Mouse (Mus musculus) c-Kit-positive CD71-positive TER-119-positive erythroid progenitor cells, embryonic 14.5 days (primary cell): ENCODE data around the gene D630023F18Rik.
A peak's percentile ranks its signal among the peaks of the same experiment; 100 is the strongest.

Source experiments
- DNase-seq: peaks from one replicate; pipeline ENCODE4 v3.0.0-alpha.2; 2013; ENCODE audit warnings: low spot score

D630023F18Rik gene

DNA sequence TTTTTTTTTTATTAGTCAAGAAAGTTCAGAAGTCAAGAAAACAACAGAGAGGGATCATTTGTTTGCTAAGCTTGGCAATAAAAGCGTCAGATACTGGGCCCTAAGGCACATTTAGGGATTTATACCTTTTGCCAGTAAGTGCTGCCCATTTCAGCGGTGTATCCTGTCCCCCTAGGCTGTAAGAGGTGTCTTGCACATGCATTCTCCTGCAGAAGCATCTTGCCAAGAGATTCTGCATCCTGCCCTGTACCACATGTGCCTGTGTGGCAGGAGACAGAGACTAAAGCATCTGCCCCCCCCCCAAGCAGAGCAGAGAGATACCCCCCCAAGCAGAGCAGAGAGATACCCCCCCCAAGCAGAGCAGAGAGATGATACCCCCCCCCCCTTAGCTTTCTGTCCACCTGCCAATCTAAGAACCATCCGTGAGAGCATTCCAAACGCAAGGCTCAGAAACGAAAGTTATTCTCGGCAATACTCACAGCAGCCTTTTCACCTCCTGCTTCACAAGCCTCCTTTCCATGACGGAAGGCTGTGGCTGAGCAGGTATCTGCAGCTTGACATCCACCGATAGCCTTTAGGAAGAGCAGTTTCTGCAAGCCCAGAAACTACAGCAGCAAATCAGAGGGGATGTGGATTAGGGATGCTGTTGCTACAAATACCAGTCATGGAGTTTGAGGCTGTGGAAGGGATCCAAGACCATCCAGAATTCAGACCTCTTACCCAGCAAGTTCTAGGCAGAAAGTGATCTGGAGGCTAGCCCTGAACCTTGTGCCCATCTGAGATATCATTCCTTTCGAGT lies at the start of gene D630023F18Rik:
D630023F18Rik (minus strand) TSS at position 641 of the 799 bp plus-strand sequence.
- no peak for DNase-seq

DNA sequence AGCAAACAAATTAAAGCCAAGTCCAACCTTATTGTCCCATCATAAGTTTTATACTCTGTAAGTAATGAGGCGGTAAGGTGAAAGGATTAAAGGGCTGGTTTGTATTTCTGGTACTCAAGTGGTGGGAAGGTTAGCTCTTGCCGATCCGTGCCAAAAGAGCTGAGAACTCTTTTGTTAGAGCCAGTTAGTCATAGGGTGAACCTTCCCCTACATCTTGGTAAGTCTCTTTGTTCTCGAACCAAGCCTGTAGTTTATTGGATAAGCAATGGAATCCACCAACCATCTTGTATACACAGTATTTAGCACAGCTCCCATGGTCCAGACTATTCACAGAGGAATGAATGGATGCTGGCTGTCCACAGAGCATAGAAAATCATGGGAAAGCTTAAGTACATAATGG lies 48.6 kb upstream of the D630023F18Rik start:
- DNase-seq: no peak

DNA sequence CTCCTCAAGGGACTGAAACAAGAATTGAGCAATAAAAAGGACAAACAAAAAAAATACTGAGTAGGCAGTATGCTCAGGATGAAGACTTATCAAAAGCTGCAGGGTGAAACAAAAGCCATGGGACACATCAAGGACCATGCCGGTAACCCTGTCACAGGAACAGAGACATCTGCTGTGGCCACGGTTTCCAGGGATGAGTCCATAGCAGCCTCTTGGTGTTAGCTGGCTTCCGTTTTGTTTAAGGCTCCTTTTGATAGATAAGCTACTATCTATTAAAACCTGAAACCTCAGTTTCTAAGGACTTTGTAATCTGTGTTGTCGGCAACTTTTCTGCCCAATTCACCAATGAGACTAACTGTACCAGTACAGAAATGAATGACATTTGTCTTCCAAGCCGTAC lies 46.9 kb upstream of the D630023F18Rik start:
- DNase-seq: no peak

DNA sequence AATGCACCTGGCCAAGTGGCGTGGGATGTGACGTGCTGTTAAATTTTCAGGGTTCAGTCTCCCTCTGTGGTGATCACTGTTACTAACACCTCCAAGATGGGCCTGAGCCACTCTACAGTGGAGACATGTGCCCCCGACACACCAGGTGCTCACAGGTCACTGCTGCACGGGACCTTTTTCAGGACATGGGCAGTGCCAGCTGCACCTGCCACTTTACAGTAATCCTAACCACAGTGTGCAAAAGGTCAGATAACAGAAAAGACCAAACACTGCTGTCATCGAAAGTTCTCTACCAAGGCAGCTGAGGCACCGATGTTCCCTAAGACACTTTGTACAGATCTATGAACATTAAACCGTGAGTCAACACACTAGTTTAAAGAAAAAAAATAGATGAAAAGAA lies 46.5 kb upstream of the D630023F18Rik start:
- DNase-seq: no peak

DNA sequence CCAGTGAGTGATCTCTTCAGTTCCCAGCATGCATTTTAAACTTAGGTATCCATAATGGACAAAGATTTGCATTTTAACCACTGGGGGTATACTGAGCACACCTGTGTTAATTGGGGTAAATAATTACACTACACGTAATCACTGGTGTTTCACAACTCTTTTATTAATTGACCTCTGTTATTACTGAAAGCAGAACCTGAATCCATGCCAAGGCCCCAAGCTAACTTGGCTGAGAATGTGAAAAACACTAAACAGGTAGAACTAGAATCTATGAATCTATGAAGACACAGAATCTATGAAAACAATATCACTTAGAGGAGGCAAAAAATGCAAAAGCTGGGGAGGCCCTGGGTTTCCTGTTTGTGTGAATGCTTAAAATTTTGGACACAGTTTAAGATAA lies 44.5 kb upstream of the D630023F18Rik start:
- no peak for DNase-seq

DNA sequence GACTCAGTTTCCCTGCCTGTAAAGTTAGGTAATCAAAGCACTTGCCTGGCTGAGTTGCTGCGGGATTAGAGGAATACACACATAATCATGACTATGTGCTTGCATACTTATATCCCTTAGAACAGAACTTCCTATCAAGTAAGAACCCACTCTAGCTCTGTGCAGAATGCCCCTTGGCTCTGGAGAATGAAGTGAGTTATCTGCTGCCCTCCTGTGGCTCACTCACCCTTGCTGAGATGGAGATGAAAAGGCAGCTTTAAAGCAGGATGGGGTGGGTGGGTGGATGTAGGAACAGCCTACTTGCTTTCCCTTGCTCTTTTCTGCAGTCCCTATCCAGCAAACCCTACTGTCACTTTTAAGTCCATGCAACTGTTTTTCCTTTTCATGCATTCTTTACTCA lies 39.2 kb upstream of the D630023F18Rik start:
- no peak for DNase-seq

DNA sequence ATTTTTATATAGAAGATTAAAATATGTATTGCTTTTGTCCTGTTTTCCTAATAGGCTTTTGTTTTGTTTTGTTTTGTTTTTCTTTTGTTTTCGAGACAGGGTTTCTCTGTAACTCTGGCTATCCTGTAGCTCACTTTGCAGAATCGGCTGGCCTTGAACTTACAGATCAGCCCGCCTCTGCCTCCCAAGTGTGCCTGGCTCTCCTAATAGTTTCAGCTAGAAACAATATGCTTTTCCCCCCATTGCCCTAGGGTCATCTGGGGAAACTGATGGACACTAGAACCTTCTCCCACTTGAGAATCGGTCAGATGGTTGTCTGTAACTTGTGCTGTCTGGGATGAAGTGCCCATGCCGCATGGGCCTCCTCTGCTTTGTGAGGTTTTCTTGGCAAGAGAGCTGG lies 33.1 kb upstream of the D630023F18Rik start:
- no peak for DNase-seq

DNA sequence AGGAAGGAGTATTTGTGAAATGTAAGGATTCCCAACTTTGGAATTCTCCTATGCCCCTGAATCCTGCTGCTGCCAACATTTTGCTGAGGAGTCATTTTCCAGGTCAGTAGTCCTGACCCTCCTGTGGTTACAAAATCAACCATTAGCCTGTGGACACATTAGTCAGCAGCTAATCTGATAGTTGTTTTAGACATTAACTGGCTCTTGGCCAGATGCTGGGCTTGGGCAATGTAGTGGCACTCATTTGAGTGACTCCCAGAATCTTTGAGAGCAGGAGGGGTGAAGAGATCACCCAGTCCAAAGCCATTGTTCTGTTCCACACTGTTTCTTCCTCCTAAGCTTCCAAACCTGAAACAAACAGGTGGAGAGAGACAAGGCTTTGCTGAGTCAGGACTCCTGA lies 31.8 kb upstream of the D630023F18Rik start:
- no peak for DNase-seq

DNA sequence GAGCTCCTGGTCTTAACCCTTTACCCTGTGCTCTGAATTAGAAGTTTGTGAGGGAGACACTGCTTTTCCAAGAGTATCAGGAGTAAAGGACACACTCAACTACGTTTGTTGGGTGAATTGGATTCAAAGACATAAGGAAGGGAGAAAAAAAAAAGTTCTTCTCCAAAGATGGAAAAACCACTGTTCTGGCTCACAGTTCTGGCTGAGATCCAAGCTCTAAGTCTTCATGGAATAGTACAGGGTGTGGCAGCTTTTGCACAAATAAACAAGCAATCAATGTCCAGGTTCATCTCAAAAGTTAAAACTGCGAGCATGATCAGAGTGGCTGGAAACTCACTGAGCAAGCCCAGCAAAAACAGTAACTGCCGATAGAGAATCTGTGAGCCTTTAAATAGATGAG lies 25.0 kb upstream of the D630023F18Rik start:
- no peak for DNase-seq

DNA sequence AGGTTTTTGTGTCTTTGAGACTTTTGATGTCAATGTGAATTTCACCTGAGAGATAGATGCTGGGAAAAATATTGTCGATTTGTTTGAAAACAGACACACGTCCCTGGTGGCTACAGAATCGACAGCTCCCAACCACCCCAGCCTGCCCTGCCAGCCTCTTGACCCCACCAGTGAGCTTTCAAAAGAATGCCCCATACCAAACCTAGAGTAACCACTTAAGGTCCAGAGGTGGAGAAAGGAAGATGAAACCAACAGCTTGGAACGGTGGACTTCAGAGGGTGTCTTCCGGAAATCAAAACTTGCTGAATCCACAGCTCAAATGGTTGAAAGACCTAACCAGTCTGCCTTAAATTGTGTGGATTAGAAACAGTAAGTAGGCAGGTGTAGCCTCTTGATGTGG lies 24.3 kb upstream of the D630023F18Rik start:
- no peak for DNase-seq

DNA sequence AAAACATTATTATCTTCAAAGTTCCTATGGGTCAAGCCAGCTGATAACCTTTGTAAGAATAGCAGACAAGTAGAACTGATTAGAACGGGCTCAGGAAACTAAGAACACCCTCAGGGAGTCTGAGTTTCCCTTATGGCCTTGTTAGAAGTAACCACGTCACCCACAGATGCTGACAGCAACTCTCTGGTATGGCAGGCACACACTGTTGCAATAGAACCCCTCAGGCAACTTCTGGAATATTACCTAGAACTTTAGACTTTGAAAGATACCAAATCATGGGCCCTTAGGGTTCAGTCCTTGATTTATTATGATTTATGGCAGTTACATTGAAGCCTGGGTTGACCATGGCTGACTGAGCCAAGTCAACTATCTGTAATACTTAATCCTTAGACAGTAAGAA lies 23.6 kb upstream of the D630023F18Rik start:
- no peak for DNase-seq

DNA sequence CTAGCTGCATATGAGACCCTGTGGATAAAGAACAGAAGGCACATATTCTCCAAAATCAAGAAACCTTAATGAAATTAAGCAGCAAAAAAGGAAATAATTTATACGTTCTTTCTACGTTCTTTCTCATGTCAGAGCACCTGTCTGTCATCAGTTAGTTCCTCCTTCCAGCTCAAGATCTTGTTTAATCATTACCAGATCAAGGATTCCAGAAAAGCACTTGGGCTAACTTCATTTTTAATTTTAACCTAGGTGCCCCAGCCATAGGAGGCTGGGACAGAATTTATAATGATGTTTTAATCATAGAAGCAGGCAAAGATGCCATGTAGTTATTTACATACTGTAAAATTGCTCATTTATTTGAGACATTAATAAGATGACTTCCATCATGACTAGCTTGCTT lies 21.8 kb upstream of the D630023F18Rik start:
- no peak for DNase-seq

DNA sequence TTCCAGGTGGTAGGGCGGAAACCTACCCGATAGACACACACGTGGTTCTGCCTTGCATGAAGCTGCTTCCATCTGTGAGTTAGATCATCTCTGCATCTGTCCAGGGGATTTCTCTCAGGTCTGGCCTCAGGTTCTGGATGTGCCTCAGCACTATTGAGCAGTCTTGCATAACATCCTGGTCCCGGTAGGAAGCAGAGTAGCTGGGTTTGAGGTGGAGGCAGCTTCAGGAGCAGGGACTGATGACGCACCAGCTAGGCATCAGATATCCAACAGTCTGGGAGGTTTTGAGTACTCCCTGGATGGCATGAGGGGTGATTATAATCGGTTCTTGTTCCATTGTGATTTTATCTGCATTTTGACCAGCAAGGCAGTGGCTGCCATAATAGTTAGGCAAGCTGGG lies 14.5 kb upstream of the D630023F18Rik start:
- no peak for DNase-seq

DNA sequence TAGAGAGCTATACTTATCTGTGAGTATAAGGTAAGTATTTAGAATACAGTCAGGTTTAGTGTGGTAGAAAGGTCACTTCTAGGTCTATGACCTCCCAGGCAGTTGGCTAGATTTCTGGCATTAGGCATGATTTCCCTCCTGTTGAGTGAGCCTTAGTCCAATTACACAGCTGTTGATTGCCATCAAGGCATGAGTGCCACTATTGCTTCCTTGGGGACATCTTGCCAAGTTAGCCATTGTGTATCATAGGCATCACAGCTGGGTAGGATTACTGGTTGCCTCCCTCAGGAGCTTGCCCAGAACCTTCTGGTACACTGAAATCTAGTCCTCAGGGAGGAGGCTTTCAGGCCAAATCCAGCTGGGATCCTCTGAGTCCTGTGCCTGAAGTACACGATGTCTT lies 9.8 kb upstream of the D630023F18Rik start:
- no peak for DNase-seq

DNA sequence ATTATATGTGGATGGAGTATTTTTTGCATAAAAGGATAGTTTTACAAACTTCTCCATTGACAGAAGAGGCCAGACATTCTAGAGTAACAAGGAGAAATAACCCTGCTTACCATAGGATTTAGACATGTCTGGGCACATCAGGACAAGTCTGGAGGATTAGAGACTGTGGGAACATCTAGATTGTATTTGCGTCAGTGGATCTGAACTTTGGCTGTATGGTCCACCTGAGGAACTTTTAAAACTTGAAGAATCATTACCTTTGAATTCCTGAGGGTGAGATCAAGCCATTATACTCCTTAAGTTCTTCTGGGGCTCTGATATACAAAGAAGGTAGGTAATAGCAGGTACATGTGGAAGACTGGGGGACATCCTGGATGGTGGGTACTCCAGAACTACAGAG lies 8.7 kb upstream of the D630023F18Rik start:
- no peak for DNase-seq

DNA sequence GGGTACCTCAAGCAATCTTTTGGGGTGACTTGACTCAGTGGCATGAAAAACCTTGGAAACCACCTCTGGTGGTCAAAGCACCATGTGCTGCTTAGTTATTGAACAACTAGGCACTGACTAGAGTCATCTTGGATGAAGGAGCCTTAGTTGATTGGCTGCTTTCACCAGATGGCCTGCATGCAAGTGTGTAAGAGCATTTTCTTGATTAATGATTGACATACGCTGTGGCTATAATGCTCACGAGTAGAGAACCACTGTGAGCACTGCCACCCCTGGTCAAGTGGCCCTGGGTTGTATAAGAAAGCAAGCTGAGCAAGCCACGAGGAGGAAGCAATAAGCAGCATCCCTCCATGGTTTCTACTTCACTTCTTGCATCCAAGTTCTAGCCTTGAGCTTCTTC lies 7.2 kb upstream of the D630023F18Rik start:
- no peak for DNase-seq

DNA sequence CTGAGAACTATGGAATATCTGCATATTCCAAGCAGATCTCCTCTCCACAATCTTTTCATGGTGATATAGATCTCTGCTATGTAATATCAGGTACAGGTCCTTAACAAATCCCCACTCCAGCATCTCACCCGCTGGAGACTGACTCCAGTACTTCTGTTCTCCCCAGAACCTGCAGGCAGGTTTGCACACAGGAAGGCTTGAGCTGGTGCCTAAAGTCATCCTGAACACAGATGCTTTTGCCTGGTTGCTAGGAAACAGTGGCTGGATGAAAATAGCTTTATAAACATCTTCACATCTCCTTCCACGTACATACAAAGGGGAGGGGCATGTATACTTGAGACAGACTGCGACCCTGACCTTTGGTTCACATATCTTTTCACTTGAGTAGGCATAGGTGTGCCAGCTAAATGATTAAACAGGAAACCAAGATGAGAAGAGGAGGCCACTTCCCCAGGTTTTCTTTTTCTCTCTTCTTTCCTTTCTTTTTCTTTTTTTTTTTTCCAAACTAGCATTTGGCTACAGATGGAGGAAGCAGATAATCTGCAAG lies 6.7 kb upstream of the D630023F18Rik start:
- DNase-seq: no peak

DNA sequence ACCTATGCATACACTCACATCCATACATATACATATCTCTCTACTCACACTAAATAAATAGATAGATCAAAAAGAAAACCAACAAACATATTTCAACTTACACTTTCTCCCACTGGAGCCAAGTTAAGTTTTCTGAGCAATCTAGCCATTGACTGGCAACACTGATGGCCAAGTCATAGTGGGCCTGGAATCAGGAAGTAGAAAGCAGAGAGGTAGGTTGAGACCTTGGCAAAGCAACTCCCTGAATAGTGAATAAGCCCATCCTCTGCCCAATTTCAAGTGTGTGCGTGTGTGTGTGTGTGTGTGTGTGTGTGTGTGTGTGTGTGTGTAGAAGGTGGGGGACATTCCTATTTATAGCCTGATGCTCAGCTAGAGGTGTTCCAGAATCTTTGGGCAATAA lies 3.6 kb downstream of the D630023F18Rik start, which contains the start of gene Gm28845:
Gm28845 (minus strand) TSS at position 121 of the 400 bp plus-strand sequence.
- DNase-seq: no peak

DNA sequence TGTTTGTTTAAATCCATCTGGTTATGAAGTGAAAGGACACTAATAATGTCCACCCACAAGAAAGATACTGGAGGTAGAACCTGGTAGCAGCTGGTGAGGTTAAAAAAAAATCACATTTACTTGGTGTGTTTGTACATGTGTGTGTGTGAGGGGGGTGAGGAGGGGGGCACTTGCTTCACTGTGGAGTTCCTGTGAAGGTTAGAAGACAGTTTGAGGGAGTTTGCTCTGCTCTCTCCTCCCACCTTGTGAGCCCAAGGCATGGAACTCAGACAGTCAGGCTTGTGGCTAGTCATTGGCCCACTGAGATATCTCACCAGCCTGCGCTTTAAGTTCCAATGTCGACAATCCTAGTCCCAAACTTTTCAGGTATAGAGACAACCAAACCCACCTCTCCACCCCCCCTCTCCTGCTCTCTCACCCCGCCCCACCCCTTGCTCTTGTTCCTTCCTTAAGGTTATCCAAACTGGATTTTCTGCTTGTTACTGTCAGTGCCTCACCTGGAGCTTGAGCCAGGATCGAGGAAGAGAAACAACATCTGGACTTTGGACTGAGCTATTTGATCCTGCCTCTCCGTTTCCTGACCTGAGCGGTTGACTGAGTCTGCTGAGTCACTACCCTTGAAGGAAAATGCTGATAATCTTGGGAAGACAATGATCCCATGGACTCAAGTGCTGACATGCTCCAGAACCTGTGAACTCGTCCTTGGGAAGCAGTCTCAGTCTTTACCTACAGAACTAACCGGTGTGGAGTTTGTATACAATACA lies 4.7 kb downstream of the D630023F18Rik start:
- DNase-seq: no peak

DNA sequence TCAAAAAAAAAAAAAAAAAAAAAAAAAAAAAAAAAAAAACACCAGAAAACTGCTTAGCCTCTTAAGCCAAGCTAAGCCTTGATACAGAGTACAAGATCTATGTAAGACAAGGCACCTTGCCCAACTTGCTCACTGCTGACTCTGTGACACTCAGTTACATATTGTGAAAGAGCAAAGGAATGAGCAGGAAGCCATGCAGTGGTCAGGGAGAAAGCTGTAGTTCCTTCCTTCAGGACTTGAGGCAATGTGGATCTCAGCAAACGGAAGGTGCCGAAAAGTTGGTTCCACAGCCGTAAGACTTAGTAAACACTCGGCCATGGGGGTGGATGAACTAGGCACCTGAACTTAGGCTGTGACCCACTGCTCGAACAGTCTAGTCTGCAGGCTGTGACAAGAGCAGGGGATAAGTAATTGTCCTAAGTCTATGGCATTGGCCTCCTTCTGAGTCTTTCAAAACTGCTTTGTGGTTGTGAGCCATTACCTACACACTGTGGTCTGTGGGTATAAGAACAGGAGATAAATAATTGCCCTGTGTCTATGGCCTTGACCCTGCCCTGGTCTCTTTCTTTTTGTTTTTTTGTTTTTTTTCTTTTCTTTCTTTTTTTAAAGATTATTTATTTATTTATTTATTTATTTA lies 9.4 kb downstream of the D630023F18Rik start:
- no peak for DNase-seq

DNA sequence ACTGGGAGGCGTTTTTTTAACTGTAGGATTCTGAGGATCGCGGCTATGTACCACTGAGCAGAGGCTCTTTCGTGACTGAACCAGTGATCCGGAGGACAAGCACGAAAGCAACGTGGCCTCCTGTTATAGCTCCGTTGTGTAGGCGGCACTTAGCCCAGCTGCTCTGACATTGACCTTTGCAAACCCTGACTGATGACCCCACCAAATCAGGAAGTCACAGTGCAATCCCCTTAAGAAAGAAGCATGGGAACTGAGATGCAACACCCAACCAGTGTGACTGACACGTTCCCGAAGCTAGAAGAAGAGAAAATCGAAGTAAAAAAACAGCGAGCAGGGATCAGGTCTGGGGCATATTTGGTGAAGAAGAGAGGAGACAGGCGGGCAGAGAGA lies 10.2 kb downstream of the D630023F18Rik start:
- DNase-seq: no peak

DNA sequence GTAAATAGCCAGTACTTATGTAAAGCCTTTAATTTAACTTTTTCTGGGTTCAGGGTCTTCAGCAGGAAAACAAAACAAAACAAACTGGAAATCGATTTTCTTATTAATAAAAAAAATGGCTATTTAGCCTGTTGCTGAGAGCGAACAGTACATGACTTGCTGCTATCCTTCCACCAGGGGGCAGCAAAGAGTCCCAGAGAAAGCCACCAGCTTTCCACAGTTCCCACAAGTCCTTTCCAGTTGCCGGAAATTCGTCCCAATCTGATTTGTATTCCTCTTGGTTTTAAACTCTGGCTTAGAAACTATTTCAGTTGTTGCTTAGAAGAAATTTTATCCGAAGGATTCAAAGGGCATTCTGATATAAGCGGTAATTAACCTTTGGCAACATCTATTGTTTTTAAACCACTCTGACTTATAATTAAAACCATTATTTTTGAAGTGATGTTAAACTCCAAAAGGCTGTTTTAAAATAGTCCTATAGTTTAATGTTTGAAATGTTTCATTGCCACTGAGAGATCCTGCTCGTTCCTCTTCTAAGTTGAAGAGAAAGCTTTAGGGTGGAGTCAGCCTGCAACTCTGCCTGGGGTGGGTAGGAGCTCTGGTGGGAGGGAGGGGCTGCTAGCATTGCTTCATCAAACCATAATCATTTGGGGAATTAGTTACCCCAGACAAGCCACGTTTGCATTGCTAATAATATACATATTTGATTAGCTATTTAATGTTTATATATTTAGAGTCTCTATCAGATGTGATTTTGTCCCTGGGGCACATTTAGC lies 10.8 kb downstream of the D630023F18Rik start:
- DNase-seq: peak; percentile 74
